Mouse (Mus musculus) midbrain, embryonic 14.5 days (tissue): Measurements from ENCODE around the gene Tnfrsf9. TPM values are rescaled to one million over a fixed set of nuclear protein-coding genes. Genes with fewer than 3 reads are reported as not detected.

Source experiments
- ATAC-seq: fragments of 200-750 bp; cut with Nextera tagmentation; 2 replicates; pipeline ENCODE4 v1.8.0; 2017; ENCODE audit warnings: moderate number of reproducible peaks, moderate library complexity; ENCODE audit not compliant: low FRiP score, low TSS enrichment
- DNase-seq: peaks from one replicate; pipeline ENCODE4 v3.0.0-alpha.2; 2015
- H3K27ac ChIP-seq: fragments of 300-500 bp; sonication (generic); replicated peaks from 2 replicates; pipeline ENCODE4 v1.5.1; 2014; ENCODE audit warnings: mild to moderate bottlenecking, low read depth, low read length, moderate library complexity
- H3K27me3 ChIP-seq: fragments of 300-500 bp; sonication (generic); 2 replicates; pipeline ENCODE4 v1.6.1; 2014; ENCODE audit warnings: low read length, control low read depth, mixed read lengths; ENCODE audit not compliant: control insufficient read depth, insufficient read depth
- H3K36me3 ChIP-seq: fragments of 300-500 bp; sonication (generic); 2 replicates; pipeline ENCODE4 v1.6.1; 2014; ENCODE audit warnings: low read length, control low read depth; ENCODE audit not compliant: control insufficient read depth, insufficient read depth
- H3K4me1 ChIP-seq: fragments of 300-500 bp; sonication (generic); 2 replicates; pipeline ENCODE4 v1.6.1; 2014; ENCODE audit warnings: mild to moderate bottlenecking, antibody characterized with exemption, low read length, control low read depth; ENCODE audit not compliant: control insufficient read depth, insufficient read depth
- H3K4me2 ChIP-seq: fragments of 300-500 bp; sonication (generic); 2 replicates; pipeline ENCODE4 v1.6.1; 2014; ENCODE audit warnings: mild to moderate bottlenecking, low read length, moderate library complexity
- H3K4me3 ChIP-seq: fragments of 300-500 bp; sonication (generic); replicated peaks from 2 replicates; pipeline ENCODE4 v1.5.1; 2014; ENCODE audit warnings: low read depth, low read length
- H3K9ac ChIP-seq: fragments of 300-500 bp; sonication (generic); replicated peaks from 2 replicates; pipeline ENCODE4 v1.6.1; 2014; ENCODE audit warnings: mild to moderate bottlenecking, low read length, moderate library complexity
- H3K9me3 ChIP-seq: fragments of 300-500 bp; sonication (generic); 2 replicates; pipeline ENCODE4 v1.6.1; 2016; ENCODE audit warnings: low read length, control low read depth, mixed read lengths; ENCODE audit not compliant: control insufficient read depth
- WGBS: fragments of 180-500 bp; shearing (Covaris S2); extraction: QIAGEN DNeasy Blood & Tissue Kit; methylation state at CpG from one replicate; pipeline ENCODE4 v1.1.7; 2014; 5-methylcytosine and 5-hydroxymethylcytosine counted together
- polyA plus RNA-seq: library from polyadenylated mRNA; unstranded; fragments of >200 nt; fragmentation: Nextera tagmentation; extraction: Ambion mirVana; gene quantifications from 2 replicates; pipeline ENCODE4 v1.2.1, GENCODE M21; 2014

The Tnfrsf9 gene
- polyA plus RNA-seq, 1 experiment from 2014 or later, result 0.13 TPM

GRCm38 (mm10) chr4:150933503-150933902 lies 19.1 kb downstream of the Tnfrsf9 start:
- no peak for DNase-seq
- H3K4me2 ChIP-seq, result no peak overlapping the region
- no peaks in the 10 kb centered on the region for H3K36me3 ChIP-seq
- H3K4me1 ChIP-seq, result no peaks in the 10 kb centered on the region
- no peaks in the 10 kb centered on the region for H3K27me3 ChIP-seq
- H3K9me3 ChIP-seq, result no peaks in the 10 kb centered on the region
- 53% methylated on average over 1 of the region's 1 CpGs for WGBS
- H3K9ac ChIP-seq, result no peak overlapping the region
- H3K4me3 ChIP-seq, result no peak overlapping the region
- no peak for ATAC-seq
- no peak overlapping the region for H3K27ac ChIP-seq

- H3K9me3 ChIP-seq, result no peaks in the 10 kb centered on the region
- H3K9ac ChIP-seq, result no peak overlapping the region
- ATAC-seq (no peak), DNase-seq (peak; percentile 27)
- H3K36me3 ChIP-seq, result no peaks in the 10 kb centered on the region
- H3K27ac ChIP-seq, result no peak overlapping the region
- no peaks in the 10 kb centered on the region for H3K4me1 ChIP-seq
- peak overlapping the region; percentile 17; the same call in 1 of the 2 replicates for H3K4me2 ChIP-seq
- H3K4me3 ChIP-seq, result no peak overlapping the region
- WGBS, result 77% methylated on average over 16 of the region's 16 CpGs
- no peaks in the 10 kb centered on the region for H3K27me3 ChIP-seq
Observed at GRCm38 (mm10) chr4:150937293-150938062, 23.1 kb downstream of the Tnfrsf9 start.

- 75% methylated on average over 14 of the region's 14 CpGs for WGBS
- DNase-seq (no peak), ATAC-seq (no peak)
- Histone ChIP-seq H3K9ac (no peak overlapping the region), H3K4me3 (no peak overlapping the region), H3K27ac (no peak overlapping the region), H3K36me3 (no peaks in the 10 kb centered on the region), H3K4me1 (no peaks in the 10 kb centered on the region), H3K4me2 (peak overlapping the region; percentile 17; the same call in 1 of the 2 replicates), H3K27me3 (no peaks in the 10 kb centered on the region), H3K9me3 (no peaks in the 10 kb centered on the region)
Observed at GRCm38 (mm10) chr4:150938063-150938452, 23.7 kb downstream of the Tnfrsf9 start.

- H3K27ac ChIP-seq, result no peak overlapping the region
- no peaks in the 10 kb centered on the region for H3K27me3 ChIP-seq
- no peaks in the 10 kb centered on the region for H3K9me3 ChIP-seq
- H3K4me3 ChIP-seq, result no peak overlapping the region
- DNase-seq, result no peak
- no peaks in the 10 kb centered on the region for H3K4me1 ChIP-seq
- H3K9ac ChIP-seq, result no peak overlapping the region
- no peak overlapping the region for H3K4me2 ChIP-seq
- ATAC-seq, result no peak
- no peaks in the 10 kb centered on the region for H3K36me3 ChIP-seq
- 72% methylated on average over 13 of the region's 13 CpGs for WGBS
Observed at GRCm38 (mm10) chr4:150939991-150940651, 25.8 kb downstream of the Tnfrsf9 start.

GRCm38 (mm10) chr4:150944707-150945106 lies 30.3 kb downstream of the Tnfrsf9 start:
- H3K4me1 ChIP-seq, result no peaks in the 10 kb centered on the region
- ATAC-seq, result no peak
- no peak overlapping the region for H3K4me2 ChIP-seq
- no peak for DNase-seq
- H3K27me3 ChIP-seq, result no peaks in the 10 kb centered on the region
- H3K9ac ChIP-seq, result no peak overlapping the region
- no peaks in the 10 kb centered on the region for H3K9me3 ChIP-seq
- no peaks in the 10 kb centered on the region for H3K36me3 ChIP-seq
- H3K27ac ChIP-seq, result no peak overlapping the region
- no peak overlapping the region for H3K4me3 ChIP-seq
- 93% methylated on average over 7 of the region's 7 CpGs for WGBS

- DNase-seq (no peak), ATAC-seq (no peak)
- Histone ChIP-seq H3K4me1 (no peaks in the 10 kb centered on the region), H3K36me3 (no peaks in the 10 kb centered on the region), H3K27ac (no peak overlapping the region), H3K4me2 (no peak overlapping the region), H3K9me3 (no peaks in the 10 kb centered on the region), H3K9ac (no peak overlapping the region), H3K27me3 (no peaks in the 10 kb centered on the region), H3K4me3 (no peak overlapping the region)
- 89% methylated on average over 10 of the region's 10 CpGs for WGBS
Observed at GRCm38 (mm10) chr4:150950972-150951371, 36.6 kb downstream of the Tnfrsf9 start.

- peak overlapping the region; percentile 25; the same call in 1 of the 2 replicates for H3K4me2 ChIP-seq
- H3K9ac ChIP-seq, result no peak overlapping the region
- WGBS, result 41% methylated on average over 13 of the region's 13 CpGs
Observed at GRCm38 (mm10) chr4:150956369-150957105, 42.2 kb downstream of the Tnfrsf9 start.

GRCm38 (mm10) chr4:150957106-150957458 lies 42.7 kb downstream of the Tnfrsf9 start:
- Histone ChIP-seq H3K9ac (no peak overlapping the region), H3K36me3 (no peaks in the 10 kb centered on the region), H3K9me3 (no peaks in the 10 kb centered on the region), H3K27me3 (no peaks in the 10 kb centered on the region), H3K4me2 (no peak overlapping the region), H3K27ac (peak overlapping the region; percentile 73; the same call in 1 of the 2 replicates), H3K4me3 (no peak overlapping the region), H3K4me1 (0 out of 2 replicates have a peak, but pooled peaks cover 6% of the 10 kb centered on the region)
- DNase-seq (no peak), ATAC-seq (no peak)
- 14% methylated on average over 1 of the region's 1 CpGs for WGBS

More at GRCm38 (mm10) chr4:150956369-150957105, 42.2 kb downstream of the Tnfrsf9 start:
- H3K27ac ChIP-seq, result peak overlapping the region; percentile 73
- ATAC-seq (peak; percentile 80; the same call in 1 of the 2 replicates), DNase-seq (peak; percentile 84)
- no peaks in the 10 kb centered on the region for H3K27me3 ChIP-seq
- H3K9me3 ChIP-seq, result no peaks in the 10 kb centered on the region
- no peak overlapping the region for H3K4me3 ChIP-seq
- 0 out of 2 replicates have a peak, but pooled peaks cover 6% of the 10 kb centered on the region for H3K4me1 ChIP-seq
- H3K36me3 ChIP-seq, result no peaks in the 10 kb centered on the region
